In the genomic region with DNA sequence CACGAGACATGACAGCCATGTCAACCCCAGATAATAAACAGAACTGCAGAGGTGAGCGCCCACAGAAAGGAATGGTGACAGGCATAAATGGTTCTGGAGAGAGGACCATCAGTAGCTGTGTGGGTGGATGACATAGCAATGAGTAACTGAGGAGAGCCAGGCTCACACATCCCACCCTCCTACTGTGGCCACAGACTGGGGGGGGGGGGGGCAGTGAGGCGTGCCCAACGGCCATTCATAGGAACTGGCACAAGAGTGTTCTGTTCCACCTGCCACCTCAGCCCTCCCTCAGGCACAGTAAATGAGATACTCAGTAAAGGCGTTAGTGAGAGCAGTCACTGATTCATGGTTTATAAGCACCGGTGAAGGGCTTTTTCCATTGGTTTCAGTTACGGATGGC, we compare ENCODE assay signal across 18 mouse cellular contexts. TPM values are rescaled to one million over a fixed set of nuclear protein-coding genes. Genes with fewer than 3 reads are reported as not detected.
A peak's percentile ranks its signal among the peaks of the same experiment; 100 is the strongest.
DNase-seq lines count a peak whose midpoint lies in the region; ATAC-seq and TF ChIP-seq lines count a peak whose summit lies in the region.
"Had no signal": no experiment of that assay in that cellular context is flagged by ENCODE, and none has a peak within 500 bp of the region (broad histone marks: within the 10 kb centered on the region; RNA-seq: fewer than 3 reads in every experiment).

No protein-coding gene starts in this region.

- no peaks in the 10 kb centered on the region for H3K79me3 ChIP-seq in C2C12 (ENCODE audit: low read depth)

- H3ac ChIP-seq in C2C12 (ENCODE audit: control insufficient read depth, insufficient read length, low read depth), result no peak overlapping the region
- no peak overlapping the region for H3ac ChIP-seq in myocyte (ENCODE audit: control insufficient read depth, insufficient read length)

- 55% methylated on average over 5 of the region's 7 CpGs for WGBS in kidney, embryonic 16.5 days
- 45% methylated on average over 7 of the region's 7 CpGs for WGBS in kidney, adult 2 months

- TF ChIP-seq POLR2A in kidney, adult 2 months (IDR thresholded peaks at IDR 0.05; ENCODE audit: low read depth, low read length), result no peak
- TF ChIP-seq POLR2A in myocyte (IDR thresholded peaks at IDR 0.05; ENCODE audit: insufficient read length, low read depth), result no peak

- no peaks in the 10 kb centered on the region for H3K27me3 ChIP-seq in kidney, embryonic 16.5 days (ENCODE audit: insufficient read depth, low read length)
- no peaks in the 10 kb centered on the region for H3K27me3 ChIP-seq in kidney, adult 2 months (replicated peaks; ENCODE audit: control insufficient read depth, insufficient read depth, low read length)
- no peaks in the 10 kb centered on the region for H3K27me3 ChIP-seq in C2C12 (ENCODE audit: control insufficient read depth, insufficient read depth, insufficient read length)
- H3K27me3 ChIP-seq in myocyte (ENCODE audit: control insufficient read depth, insufficient read depth, insufficient read length), result no peaks in the 10 kb centered on the region
- H3K27me3 ChIP-seq: forebrain, embryonic 13.5 days had no signal

- no peak overlapping the region for H3K4me3 ChIP-seq in kidney, embryonic 16.5 days (ENCODE audit: low read length)
- no peak overlapping the region for H3K4me3 ChIP-seq in kidney, adult 2 months (ENCODE audit: insufficient read depth, low read depth, low read length)
- H3K4me3 ChIP-seq in C2C12 (ENCODE audit: insufficient read depth, poor library complexity, severe bottlenecking), result no peak overlapping the region
- no peak overlapping the region for H3K4me3 ChIP-seq in myocyte
- H3K4me3 ChIP-seq: embryonic facial prominence, embryonic 10.5 days; forebrain, embryonic 13.5 days; gastrocnemius, adult 2 months; heart, embryonic 10.5 days had no signal

- no peaks in the 10 kb centered on the region for H3K4me1 ChIP-seq in kidney, embryonic 16.5 days (ENCODE audit: insufficient read depth, low read length)
- H3K4me1 ChIP-seq in kidney, adult 2 months (ENCODE audit: control insufficient read depth, insufficient read depth, low read length), result no peaks in the 10 kb centered on the region
- H3K4me1 ChIP-seq: embryonic facial prominence, embryonic 10.5 days; forebrain, embryonic 13.5 days; heart, embryonic 10.5 days had no signal

- H3K27ac ChIP-seq in kidney, embryonic 16.5 days (ENCODE audit: low read length), result no peak overlapping the region
- H3K27ac ChIP-seq in kidney, adult 2 months (ENCODE audit: insufficient read depth, low read depth, low read length), result no peak overlapping the region
- H3K27ac ChIP-seq: embryonic facial prominence, embryonic 10.5 days; forebrain, embryonic 13.5 days; gastrocnemius, adult 2 months; heart, embryonic 10.5 days; hindbrain, embryonic 14.5 days had no signal

- TF ChIP-seq CTCF in kidney, adult 2 months (conservative IDR thresholded peaks at IDR 0.05; ENCODE audit: insufficient read depth, insufficient read length, low read depth, low read length), result no peak
- TF ChIP-seq CTCF in C2C12 (IDR thresholded peaks at IDR 0.05; ENCODE audit: control insufficient read depth, insufficient read depth, insufficient read length), result no peak

- no peak for DNase-seq in frontal cortex, postnatal 14 days (ENCODE audit: low spot score in 2 of 2)
- DNase-seq in kidney, adult 2 months, result no peak
- DNase-seq in frontal cortex, postnatal 25 days (ENCODE audit: low spot score in 2 of 2), result no peak
- DNase-seq: adrenal gland, postnatal 25 days; forebrain, postnatal 0 days; gastrocnemius, adult 2 months; gastrocnemius, postnatal 25 days; heart, adult 18-20 months; heart, postnatal 14 days had no signal

- H3K4me2 ChIP-seq in kidney, embryonic 16.5 days (replicated peaks; ENCODE audit: low read depth, low read length), result no peak overlapping the region
- H3K4me2 ChIP-seq in myocyte (ENCODE audit: low read depth), result peak overlapping the region; percentile 53
- H3K4me2 ChIP-seq: forebrain, embryonic 13.5 days; hindbrain, embryonic 14.5 days had no signal

- peak; percentile 72; the same call in 1 of the 2 replicates for ATAC-seq in frontal cortex, adult (ENCODE audit: low TSS enrichment)
- peak; percentile 63; the same call in 1 of the 2 replicates for ATAC-seq in kidney, embryonic 16.5 days (ENCODE audit: low FRiP score, low TSS enrichment)
- ATAC-seq: forebrain, embryonic 13.5 days; forebrain, postnatal 0 days; intestine, embryonic 16.5 days had no signal

- no peaks in the 10 kb centered on the region for H3K36me3 ChIP-seq in kidney, embryonic 16.5 days (ENCODE audit: insufficient read depth, low read length)
- no peaks in the 10 kb centered on the region for H3K36me3 ChIP-seq in kidney, adult 2 months (ENCODE audit: control insufficient read depth, insufficient read depth, low read length)
- H3K36me3 ChIP-seq in C2C12 (ENCODE audit: control insufficient read depth, insufficient read depth), result no peaks in the 10 kb centered on the region
- H3K36me3 ChIP-seq in myocyte (ENCODE audit: control insufficient read depth, insufficient read depth), result no peaks in the 10 kb centered on the region
- H3K36me3 ChIP-seq: embryonic facial prominence, embryonic 10.5 days; heart, embryonic 10.5 days had no signal

- H3K79me2 ChIP-seq in C2C12 (ENCODE audit: control insufficient read depth, insufficient read depth) (no peaks in the 10 kb centered on the region), myocyte (ENCODE audit: control insufficient read depth, insufficient read depth) (no peaks in the 10 kb centered on the region)

- H3K9me3 ChIP-seq in kidney, embryonic 16.5 days (ENCODE audit: low read length), result 0 out of 2 replicates have a peak, but pooled peaks cover 2% of the 10 kb centered on the region
- H3K9me3 ChIP-seq: forebrain, embryonic 13.5 days; heart, embryonic 10.5 days had no signal

- no peak overlapping the region for H3K9ac ChIP-seq in kidney, embryonic 16.5 days (replicated peaks; ENCODE audit: low read length)
- H3K9ac ChIP-seq: forebrain, embryonic 13.5 days; forebrain, postnatal 0 days; hindbrain, embryonic 14.5 days had no signal

TF ChIP-seq in C2C12, 6 proteins besides CTCF, POLR2A, EP300 and RAD21:
- TF ChIP-seq FOSL1 (IDR thresholded peaks at IDR 0.05; ENCODE audit: insufficient read depth, low read length, poor library complexity, severe bottlenecking), result peak; percentile 3
- peak; percentile 52 for TF ChIP-seq MYOD1 (IDR thresholded peaks at IDR 0.05; ENCODE audit: control insufficient read depth, insufficient read length, low read depth)
- TF ChIP-seq USF1 (IDR thresholded peaks at IDR 0.05; ENCODE audit: low read depth), result no peak

TF ChIP-seq in myocyte, 11 proteins besides CTCF, POLR2A, EP300 and RAD21:
- TF ChIP-seq MYOD1 (IDR thresholded peaks at IDR 0.05; ENCODE audit: control insufficient read depth in 1 of 3, insufficient read length in 2 of 3, low read depth in 2 of 3) (peak in 2 of 3 experiments; percentile 1 to 60), TCF12 (IDR thresholded peaks at IDR 0.05; ENCODE audit: insufficient read depth, poor library complexity, severe bottlenecking) (no peak)

RNA-seq across cellular contexts. Expression of a gene that starts 23.0 kb away (rescaled TPM):
- 34.6 and 43.1 TPM in 2 replicates for polyA plus RNA-seq in kidney, embryonic 16.5 days (2015; fragmentation: Nextera tagmentation; extraction: Ambion mirVana)
- 15.3 and 17.4 TPM in 2 replicates for polyA plus RNA-seq in kidney, adult 2 months (2012; rRNA removed)
- polyA plus RNA-seq in C2C12 (2012; fragmentation: generic; extraction: Trizol) (38.6 TPM), myocyte (2012; fragmentation: generic; extraction: Trizol) (186 TPM)

RNA-seq across cellular contexts. Expression of a gene that starts 48.2 kb away (rescaled TPM):
- polyA plus RNA-seq in kidney, embryonic 16.5 days (2015; fragmentation: Nextera tagmentation; extraction: Ambion mirVana), result 0.26 and 0.82 TPM in 2 replicates
- polyA plus RNA-seq in kidney, adult 2 months (2012; rRNA removed), result 4.6 and 5.7 TPM in 2 replicates
- polyA plus RNA-seq in C2C12 (2012; fragmentation: generic; extraction: Trizol), result 0.07 TPM
- 0.11 TPM for polyA plus RNA-seq in myocyte (2012; fragmentation: generic; extraction: Trizol)
